14 mouse cellular contexts compared by ENCODE assay signal in genomic region chr3:153556621-153557020, GRCm38 (mm10).
DNase-seq lines count a peak whose midpoint lies in the region; TF ChIP-seq lines count a peak whose summit lies in the region.
"Had no signal": no experiment of that assay in that cellular context is flagged by ENCODE, and none has a peak within 500 bp of the region (broad histone marks: within the 10 kb centered on the region; RNA-seq: fewer than 3 reads in every experiment).

No protein-coding gene starts in this region.

- H3K27ac ChIP-seq in heart, adult 2 months: no peak overlapping the region
- H3K27ac ChIP-seq in layer of hippocampus, adult 2 months: peak overlapping the region; percentile 60
- H3K27ac ChIP-seq: forebrain, embryonic 13.5 days; limb, embryonic 12.5 days; liver, embryonic 15.5 days; neural tube, embryonic 15.5 days had no signal

- H3K4me3 ChIP-seq in heart, adult 2 months: no peak overlapping the region
- peak overlapping the region; percentile 30; the same call in 1 of the 2 replicates for H3K4me3 ChIP-seq in layer of hippocampus, adult 2 months
- H3K4me3 ChIP-seq: forebrain, embryonic 13.5 days; limb, embryonic 12.5 days; liver, embryonic 15.5 days; megakaryocyte, embryonic 14.5 days; neural tube, embryonic 15.5 days had no signal

- intact Hi-C loops in heart, adult 2 months (cut with DNase I): no loop called here

- no peak for TF ChIP-seq CTCF in heart, adult 2 months (IDR thresholded peaks at IDR 0.05)
- TF ChIP-seq CTCF in layer of hippocampus, adult 2 months (conservative IDR thresholded peaks at IDR 0.05): no peak

- no peaks in the 10 kb centered on the region for H3K79me2 ChIP-seq in heart, adult 2 months (replicated peaks; ENCODE audit: control insufficient read depth, insufficient read depth, low read length)

- DNase-seq in heart, adult 11 months: peak; percentile 59
- DNase-seq in heart, adult 2 months: no peak
- no peak for DNase-seq in layer of hippocampus, adult 2 months (ENCODE audit: low spot score in 2 of 2)
- DNase-seq in layer of hippocampus, postnatal 25 days (ENCODE audit: extremely low spot score in 1 of 2, low spot score in 1 of 2): no peak
- DNase-seq in cerebellum, adult 8-10 months: peak; percentile 10
- peak; percentile 54 for DNase-seq in lung, postnatal 14 days
- no peak for DNase-seq in layer of hippocampus, adult 8-10 months (ENCODE audit: low spot score in 2 of 2)
- DNase-seq: gastrocnemius, postnatal 25 days; right cerebral cortex, adult 18-20 months had no signal

- TF ChIP-seq EP300 in heart, adult 2 months (IDR thresholded peaks at IDR 0.05; ENCODE audit: insufficient read depth, low read depth, low read length): no peak

- 26% methylated on average over 11 of the region's 11 CpGs for WGBS in heart, adult 2 months

- TF ChIP-seq POLR2A in heart, adult 2 months (IDR thresholded peaks at IDR 0.05; ENCODE audit: insufficient read depth, low read depth, low read length): no peak

- H3K36me3 ChIP-seq in heart, adult 2 months (ENCODE audit: control insufficient read depth, insufficient read depth, low read length): no peaks in the 10 kb centered on the region
- H3K36me3 ChIP-seq: limb, embryonic 12.5 days; liver, embryonic 15.5 days; neural tube, embryonic 15.5 days had no signal

- no peaks in the 10 kb centered on the region for H3K4me1 ChIP-seq in heart, adult 2 months (ENCODE audit: control insufficient read depth, insufficient read depth, low read length)
- H3K4me1 ChIP-seq: forebrain, embryonic 13.5 days; limb, embryonic 12.5 days; liver, embryonic 15.5 days had no signal

- no peak overlapping the region for H3K9ac ChIP-seq in heart, adult 2 months (ENCODE audit: low read depth, low read length)
- H3K9ac ChIP-seq: forebrain, embryonic 13.5 days; limb, embryonic 12.5 days; liver, embryonic 15.5 days; neural tube, embryonic 15.5 days had no signal

- H3K27me3 ChIP-seq in heart, adult 2 months (ENCODE audit: control insufficient read depth, insufficient read depth, low read length): no peaks in the 10 kb centered on the region
- H3K27me3 ChIP-seq: forebrain, embryonic 13.5 days; limb, embryonic 12.5 days; liver, embryonic 15.5 days; megakaryocyte, embryonic 14.5 days; neural tube, embryonic 15.5 days had no signal

Comparison
In these comparisons a context has a peak if more than half of its experiments do, and no peak if none do; other contexts are left out.
1. DNase-seq: peak in heart, adult 11 months (single experiment), cerebellum, adult 8-10 months (single experiment) and lung, postnatal 14 days (single experiment); none in heart, adult 2 months (0 of 2), layer of hippocampus, adult 2 months (0 of 2), layer of hippocampus, postnatal 25 days (0 of 2) and layer of hippocampus, adult 8-10 months (0 of 2).